Mouse (Mus musculus) natural killer cell, adult 2 months (primary cell): Measurements from ENCODE around the gene Gipc3.

Experiments
- DNase-seq, 2 experiments: peaks; one replicate each; pipeline ENCODE4 v3.0.0; 2022; ENCODE audit warnings: low spot score in 2 of 2

The Gipc3 gene

DNA sequence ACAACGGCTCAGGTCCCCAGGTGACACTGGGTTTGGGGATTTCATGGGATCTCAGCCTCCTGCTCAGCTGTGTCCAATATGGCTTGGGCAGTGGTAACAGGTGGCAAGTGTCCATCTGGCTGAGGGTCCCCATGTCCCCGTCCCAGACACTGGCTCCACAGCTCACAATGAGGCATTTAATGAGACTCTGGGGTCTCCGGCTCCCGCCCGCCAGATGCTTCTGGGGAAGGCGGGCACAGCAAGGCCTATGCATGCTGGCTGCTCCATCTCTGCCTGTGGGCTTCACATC, 24.1 kb upstream of the Gipc3 start:
- DNase-seq, result no peak

DNA sequence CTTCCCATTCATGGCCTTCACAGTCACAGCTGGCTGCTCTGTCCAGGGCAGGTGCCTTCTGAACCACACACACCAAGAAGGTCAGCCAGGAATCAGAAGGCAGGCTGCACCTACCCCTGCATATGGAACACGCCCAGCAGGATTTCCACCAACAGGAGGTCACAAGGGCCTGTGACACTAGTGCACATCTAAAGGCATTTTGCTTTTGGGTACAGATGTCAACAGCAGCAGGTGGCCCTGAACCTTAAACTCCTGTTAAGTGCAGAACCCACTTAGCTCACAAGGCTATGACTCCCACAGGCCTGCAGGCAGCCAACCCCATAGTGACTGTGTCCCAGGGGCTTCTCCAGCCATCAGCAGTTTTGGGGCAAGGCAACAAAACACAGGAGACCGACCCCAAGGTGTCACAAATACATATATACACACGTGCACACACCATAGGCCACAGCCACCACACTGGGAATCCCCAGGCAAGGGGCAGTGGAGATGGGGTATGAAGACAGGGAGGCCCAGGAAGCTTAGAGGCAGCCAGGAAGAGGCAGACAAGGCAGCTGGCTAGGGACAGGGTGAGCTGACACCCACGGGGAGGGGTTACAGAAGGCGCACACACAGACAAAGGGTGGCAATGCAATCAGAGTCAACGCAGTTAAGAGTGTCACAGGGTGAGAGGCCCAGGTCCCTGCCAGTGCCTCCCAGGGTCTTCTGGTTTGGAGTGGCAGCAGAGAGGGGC, 23.6 kb upstream of the Gipc3 start:
- no peak for DNase-seq

DNA sequence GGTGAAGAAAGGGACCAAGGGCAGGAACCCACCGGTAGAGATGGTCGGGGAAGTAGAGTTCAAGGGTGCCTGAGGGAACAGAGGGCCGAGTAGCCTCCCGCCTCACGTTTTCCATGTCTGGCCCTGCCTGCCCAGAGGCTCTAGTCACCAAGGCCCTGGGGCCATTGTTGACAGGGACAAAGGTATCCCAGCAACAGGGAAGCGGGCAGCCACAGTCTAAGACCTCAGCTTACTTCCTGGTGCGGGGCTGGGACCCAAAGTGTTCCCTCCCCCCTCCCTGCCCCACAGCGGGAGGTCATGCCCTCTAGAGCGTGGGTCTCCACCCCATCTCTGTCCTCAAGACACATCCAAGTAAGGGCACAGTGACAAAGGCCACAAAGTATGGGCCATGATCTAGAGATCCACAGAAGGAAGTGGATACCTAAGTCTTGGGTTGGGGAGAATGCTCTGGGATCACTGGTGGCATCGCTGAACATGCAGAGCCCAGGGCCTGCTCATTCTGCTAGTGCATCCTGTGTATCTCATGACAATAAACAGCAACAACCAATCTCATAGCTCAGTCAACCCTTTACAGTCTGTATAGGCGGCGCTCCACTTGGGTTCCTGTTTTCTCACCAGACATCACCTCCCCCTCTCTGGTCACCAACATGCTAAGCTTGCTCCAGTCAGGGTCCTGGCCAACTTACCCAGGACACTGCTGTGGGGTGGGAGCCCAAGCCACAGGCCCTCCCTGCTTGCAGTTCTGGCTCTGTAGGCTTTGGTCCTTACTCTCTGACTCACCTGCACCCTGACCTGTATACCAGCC, 22.8 kb upstream of the Gipc3 start, which contains the start of gene 4930404N11Rik:
TSS of gene 4930404N11Rik (minus strand) at position 145 of the 805 bp plus-strand sequence.
- DNase-seq, result no peak

DNA sequence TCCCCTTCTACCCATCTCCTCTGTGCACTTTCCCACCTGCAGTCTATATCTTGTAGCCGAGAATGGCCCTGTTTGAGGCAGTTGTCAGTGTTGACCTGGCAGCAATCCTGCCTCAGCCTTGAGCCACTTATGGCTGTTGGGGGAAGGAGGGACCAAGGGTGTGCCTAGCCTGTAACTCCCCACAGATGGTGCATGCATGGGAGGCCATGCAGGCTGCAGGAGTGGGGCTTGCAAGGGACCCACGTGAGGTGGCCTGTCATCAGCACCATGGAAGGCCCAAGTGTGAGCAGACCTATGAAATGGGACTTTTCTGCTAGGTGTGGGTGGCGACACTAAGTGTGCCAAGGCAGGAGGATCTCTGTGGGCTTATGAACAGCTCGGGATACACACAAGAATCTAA, 22.0 kb upstream of the Gipc3 start:
- no peak for DNase-seq

DNA sequence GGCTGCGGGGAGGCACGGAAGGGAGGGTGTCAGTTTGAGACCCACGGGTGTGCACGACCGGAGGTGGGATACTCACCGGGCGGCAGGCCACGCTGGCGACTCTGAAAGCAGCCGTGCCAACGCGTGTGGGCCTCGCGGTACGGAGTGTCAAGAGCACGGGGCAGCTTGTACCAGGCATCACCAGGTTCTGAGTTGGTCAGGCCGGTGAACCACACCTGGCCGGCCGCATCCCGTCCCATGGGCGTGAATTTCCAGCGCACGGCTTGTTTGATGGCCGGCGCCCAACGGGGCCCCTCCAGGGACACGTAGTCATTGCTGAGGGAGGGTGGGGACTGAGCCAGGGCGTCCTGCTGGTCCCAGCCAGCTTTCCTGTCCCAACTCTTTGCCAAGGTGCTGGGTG, 21.6 kb upstream of the Gipc3 start:
- no peak for DNase-seq

DNA sequence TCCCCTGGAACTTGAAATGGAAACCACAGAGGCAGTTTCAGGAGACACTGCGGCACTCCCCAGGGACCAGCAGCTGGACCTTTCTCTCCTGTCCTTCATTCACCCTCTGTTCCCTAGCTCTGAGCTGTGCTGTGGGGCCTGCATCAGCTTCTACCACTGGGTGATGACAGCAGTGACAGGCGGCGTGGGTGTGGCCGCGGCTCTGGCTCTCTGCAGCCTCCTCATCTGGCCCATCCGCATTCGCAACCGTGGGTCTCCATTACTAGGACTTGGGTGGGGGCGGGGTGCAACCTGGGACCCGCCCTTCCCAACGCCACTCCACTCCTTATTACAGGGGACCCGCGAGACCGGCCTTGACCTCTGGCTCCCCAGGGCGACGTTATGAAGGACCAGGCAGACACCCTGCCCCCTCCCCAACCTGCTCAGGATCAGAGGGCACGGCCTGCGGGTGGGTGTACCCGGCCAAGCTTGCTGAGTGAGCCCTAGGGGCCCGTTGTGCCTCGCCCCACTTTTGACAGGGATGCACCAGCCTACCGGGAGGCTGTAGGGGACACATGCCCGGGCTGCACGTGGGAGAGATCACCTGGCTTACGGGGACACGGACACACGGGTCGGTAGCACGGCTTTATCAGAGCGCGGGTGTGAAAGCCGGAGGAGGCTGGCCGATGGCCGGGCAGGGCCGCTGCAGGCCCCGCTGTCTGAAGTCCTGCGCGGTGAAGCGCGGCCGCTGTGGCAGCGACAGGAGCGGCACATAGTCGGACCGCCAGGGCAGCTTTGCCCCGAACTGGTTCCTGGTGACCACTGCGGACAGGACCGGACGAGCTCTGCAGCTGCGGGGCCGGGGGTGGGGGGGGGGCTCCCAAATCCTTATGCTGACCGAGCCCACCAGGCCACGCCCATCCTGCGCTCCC, 20.6 kb upstream of the Gipc3 start:
- DNase-seq, result no peak

DNA sequence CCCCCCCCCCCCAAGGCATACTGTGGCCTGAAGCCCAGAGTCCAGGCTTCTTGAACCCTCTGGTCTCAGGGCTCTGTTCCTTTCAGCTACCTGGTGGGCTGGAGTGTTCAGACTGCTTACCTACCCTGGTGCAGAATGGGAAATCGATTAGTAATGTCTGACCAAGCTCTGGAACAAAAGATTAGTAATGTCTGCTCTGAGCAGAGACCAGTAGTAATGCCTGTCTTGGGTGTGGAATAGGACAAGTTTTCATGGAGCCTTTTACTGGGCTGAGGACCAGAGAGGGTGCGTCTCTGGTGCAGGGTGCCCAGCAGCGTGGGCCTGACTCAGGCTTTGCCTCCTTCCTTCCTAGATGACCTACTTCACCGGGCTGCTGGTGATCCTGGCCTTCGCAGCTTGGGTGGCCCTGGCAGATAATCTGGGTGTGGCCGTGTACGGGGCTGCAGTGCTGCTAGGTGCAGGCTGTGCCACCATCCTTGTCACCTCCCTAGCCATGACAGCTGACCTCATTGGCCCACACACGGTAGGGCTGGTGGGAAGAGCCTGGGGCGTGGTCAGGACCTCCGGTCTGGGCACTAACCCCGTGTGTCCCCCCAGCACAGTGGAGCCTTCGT, 19.4 kb upstream of the Gipc3 start:
- DNase-seq, result no peak

DNA sequence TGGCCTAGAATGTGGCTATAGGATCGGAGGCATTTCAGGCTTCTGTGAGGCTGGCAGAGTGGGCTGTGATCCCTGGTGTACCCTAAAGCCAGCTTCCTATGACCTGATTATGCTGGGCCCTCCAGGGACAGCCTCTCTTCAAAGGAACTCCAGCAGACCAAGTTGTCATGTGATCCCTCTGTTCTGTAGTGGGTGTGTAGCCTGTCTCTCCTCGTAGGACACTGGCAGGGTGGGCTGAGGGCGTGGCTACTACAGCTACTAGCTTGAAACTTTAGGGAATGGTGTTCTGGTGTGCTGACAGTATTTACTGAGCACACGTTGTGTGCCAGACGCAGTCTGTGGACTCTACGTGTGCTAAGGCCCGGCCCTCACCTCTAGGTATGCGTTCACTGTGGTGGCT, 17.7 kb upstream of the Gipc3 start:
- DNase-seq, result no peak

DNA sequence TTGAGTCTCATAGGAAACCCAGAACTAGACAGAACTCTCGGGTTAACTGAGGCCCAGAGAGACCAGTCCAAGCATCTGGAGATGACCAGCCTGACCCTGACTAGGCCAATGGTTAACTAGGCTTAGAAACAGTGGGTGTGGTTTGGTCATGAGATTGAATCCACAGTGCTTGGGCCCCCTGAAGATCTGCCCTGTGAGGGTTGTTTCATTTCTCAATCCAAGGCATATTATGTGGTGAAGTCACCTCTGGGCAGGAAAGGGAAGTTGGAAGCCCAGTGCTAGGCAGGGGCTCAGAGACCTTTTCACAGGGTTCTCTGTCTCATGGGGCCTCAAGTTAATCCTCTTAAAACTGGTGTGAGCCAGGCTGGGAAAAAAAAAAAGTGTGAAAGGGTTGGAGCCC, 15.8 kb upstream of the Gipc3 start:
- no peak for DNase-seq

DNA sequence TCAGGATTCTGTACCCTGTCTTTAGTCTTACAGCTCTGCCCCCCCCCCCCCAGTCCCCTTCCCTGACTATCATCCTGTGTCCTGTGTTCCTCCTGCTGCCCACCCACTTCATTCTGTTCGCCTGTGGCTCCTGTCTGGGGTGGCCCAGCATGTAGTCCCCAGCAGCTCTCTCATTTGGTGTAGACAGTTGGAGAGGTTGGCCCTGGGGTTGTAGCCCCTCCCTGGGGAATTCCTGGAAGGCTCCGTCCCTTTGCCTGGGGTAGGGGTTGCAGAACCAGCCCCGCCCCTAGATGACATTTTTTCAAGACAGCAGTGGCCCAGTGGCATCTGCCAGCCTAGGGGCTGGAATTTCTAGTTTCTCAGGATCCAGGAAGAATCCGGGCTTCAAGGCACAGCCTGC, 15.1 kb upstream of the Gipc3 start:
- DNase-seq, result no peak

DNA sequence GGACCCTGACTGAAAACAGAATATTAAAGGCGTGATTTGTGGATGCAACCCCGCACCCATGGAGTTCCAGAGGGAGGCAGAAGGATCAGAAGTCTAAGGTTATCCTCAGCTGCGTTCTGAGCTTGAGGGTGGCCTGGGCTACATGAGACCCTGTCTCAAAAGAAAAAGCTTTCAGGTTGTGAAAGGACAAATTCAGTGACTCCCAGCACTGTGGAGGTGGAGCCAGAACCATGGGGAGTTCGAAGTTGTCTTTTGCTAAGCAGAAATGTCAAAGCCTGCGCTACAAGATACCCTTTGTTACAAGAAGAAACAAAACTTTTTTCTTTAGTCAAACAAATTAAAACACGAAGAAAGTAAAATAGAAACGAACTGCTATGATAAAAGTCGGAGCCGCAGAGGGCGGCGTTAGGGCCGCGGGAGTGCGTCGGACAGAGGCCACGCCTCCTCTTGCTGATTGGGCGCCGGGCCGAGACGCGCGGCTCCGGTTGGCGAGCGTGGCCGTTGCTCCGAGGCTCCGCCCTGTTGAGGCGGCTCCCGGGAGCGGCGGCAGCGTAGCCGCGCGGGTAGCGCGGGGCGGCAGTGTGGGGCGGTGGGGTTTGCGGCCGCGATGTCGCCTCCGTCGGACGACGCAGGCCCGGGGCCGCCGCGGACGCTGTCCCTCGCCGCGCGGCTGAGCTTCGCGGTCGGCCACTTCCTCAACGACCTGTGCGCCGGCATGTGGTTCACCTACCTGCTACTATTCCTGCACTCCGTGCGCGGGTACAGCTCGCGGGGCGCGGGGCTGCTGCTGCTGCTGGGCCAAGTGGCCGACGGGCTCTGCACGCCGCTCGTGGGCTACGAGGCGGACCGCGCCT, 14.2 kb upstream of the Gipc3 start, which contains the start of gene Mfsd12:
TSS of gene Mfsd12 (plus strand) at position 501 of the 854 bp plus-strand sequence.
- peak; percentile 68 to 81 for DNase-seq

DNA sequence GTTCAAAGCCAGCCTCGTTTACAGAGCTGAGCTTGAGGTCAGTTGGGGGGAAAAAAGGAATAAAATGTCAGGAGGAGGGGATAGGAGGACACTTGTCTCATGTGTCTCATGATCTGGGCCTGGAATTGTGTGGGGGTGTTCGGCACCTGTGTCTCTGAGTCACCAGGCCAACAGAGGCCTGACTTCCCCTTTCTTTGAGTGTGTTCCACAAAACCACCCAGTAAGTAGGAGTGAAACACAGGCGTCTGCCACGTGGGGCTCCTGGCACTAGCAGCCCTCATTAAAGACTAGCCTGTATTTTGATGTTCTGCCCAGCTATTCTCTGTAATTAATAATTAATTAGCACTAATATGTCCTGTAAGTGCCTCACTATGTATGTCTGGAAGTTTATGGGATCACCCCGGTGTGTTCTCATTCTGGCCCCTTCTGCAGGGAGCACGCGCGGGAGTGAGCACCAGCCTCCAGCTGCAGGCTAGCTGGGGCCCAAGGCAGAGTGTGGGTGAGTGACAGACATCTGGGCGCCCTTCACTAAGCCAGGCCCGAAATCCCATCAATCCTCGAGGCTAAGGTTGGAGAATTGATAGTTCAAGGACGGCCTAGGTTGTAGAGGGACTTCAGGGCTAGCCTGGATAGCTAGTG, 13.4 kb upstream of the Gipc3 start:
- DNase-seq, result peak in 1 of 2 experiments; percentile 68

DNA sequence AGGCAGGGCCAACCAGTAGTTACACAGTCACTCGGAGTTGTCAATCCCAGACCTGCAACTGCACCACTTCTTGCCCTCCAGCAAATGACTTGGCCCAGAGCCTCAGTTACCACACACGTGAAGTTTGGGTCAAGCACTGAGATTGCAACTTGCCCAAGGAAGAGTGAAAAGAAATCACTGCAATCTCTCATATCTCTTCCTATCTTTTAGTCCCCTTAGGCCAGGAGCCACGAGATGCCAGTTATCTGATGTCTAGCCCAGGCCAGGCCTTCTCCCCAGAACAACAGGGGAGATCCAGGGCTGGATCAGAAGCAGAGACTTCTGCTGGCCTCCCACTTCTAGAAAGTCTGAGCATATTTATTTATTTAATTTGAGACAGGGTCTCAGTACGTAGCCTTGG, 12.5 kb upstream of the Gipc3 start:
- DNase-seq, result no peak

DNA sequence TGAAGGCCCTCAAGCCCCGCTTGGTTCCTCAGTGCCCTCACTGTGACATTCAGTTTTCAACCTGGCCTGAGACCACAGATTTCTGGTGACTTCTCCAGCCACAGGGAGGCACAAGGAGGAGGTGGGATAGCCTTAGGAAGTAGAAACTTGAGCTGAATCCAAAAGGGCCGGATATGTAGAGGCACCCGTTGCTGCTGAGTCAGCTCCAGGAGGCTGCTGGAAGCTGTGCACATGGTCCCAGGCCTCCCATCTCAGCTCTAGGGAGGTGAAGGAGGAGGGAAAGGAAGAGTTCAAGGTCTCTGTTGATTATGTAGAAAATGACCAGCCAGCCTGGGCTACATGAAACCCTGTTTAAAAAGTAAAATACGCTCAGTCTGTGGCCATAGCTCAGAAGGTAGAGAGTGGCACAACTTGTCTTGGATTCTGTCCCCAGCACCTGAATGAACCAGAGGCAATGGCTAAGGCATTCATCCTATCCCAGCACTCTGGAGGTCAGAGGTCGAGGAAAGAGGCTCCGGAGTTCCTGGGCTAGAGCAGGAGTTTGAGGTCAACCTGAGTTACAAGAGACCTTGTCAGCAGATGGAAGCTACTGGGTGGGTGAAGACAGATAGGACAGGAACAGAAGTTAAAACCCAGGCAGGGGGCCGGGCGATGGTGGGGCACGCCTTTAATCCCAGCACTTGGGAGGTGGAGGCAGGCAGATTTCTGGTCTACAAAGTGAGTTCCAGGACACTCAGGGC, 11.8 kb upstream of the Gipc3 start:
- DNase-seq, result no peak

DNA sequence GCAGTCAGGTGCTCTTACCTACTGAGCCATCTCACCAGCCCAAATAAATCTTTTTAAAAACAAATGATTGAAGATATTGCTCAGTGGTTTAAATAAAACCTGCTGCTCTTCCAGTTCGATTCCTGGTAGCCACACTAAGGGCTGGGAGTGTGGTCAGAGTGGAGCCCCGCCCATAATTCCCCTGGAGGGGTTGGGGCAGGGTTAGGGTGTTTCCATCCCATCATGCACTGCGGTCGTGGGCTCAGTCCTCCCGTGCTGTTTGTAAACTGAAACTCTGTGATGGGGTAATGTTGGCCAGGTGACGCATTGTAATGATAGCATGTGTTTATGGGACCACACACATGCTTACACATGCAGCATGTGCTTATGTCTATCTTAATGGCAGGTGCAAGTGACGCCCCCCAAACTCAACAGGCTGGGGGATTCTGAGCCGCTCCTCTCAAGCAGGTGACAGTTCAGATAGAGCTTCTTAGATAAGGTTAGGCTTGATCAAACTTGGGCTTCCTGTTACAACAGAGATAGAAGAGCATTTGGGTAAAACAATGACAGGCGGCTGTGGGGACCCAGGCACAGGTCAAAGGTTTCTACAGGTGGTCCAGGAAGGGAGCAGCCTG, 8.7 kb upstream of the Gipc3 start:
- DNase-seq, result peak in 1 of 2 experiments; percentile 44

DNA sequence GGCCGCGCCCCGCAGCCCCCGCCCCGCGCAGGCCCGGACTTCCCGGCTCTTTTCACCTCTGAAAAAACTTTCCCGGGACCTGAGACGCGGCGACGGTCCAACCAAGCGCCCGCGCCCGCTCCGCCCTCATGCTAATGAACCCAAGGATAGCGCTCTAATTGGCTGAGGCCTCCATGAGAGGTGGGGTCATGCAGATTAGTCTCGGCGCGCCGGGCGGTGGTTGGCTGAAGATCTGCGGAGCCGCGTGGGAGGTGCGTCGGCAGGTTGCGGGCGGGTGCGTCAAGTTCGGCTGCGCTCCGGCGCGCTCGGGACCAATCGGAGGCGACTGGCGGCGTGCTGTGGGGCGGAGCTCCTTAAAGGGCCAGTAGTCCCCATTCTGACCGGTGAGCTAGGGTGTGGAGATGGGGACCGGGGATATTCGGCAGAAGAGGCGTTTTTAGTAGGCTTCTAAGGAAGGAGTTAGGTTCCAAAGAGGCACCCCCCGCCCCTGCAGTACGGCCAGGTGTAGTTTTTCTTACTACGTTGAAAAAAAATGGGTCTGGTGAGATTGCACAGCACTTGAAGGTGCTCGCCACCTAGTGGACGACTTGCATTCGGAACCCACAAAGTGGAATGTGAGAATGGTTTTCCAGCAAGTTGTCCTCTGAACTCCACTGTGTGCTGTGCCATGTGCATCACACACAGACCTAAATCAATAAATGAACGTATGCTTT, 7.4 kb upstream of the Gipc3 start, which contains the start of gene Hmg20b:
TSS of gene Hmg20b (minus strand) at position 130 of the 713 bp plus-strand sequence.
- peak; percentile 98 to 99 for DNase-seq

DNA sequence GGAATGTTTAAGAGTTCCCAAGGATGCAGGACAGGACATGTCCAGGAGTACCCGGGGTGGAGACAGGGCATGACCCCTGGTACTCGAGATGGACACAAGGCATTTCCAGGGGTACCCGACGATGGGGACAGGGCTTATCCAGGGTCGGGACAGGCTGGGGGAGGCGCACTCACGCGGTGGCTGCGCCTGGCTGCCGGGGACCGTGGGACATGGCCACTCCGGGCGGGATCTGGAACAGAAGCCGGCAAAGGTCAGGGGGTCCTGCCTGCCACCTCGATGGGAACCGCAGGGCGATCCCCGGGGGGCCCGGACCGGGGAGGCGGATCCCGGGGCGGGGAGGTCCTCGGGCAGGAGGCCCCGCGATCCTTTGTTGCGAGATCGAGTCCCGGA, 6.9 kb upstream of the Gipc3 start:
- no peak for DNase-seq

DNA sequence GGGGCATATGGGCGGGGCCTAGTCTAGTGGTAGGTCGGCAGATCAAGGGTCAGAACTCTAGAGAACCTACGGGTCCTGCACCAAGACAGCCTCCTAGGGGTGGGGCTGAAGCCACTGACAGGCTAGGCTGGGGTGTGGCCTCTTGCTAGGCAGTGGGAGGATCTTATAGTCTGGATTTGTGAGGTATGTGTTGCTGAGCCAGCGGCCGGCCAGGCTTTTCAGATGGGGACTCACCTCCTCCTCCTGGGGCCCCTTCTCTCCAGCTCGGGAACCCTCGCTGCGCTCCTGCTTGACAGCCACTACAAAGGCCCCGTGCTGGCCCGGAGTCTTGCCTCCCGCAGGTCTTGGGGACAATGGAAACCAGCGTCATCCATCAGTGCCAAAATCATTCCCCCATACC, 6.1 kb upstream of the Gipc3 start:
- no peak for DNase-seq
